Mouse (Mus musculus): ENCODE results near the gene Vmn1r4. TPM values are rescaled to one million over a fixed set of nuclear protein-coding genes. Genes with fewer than 3 reads are reported as not detected.
A peak's percentile ranks its signal among the peaks of the same experiment; 100 is the strongest.

The Vmn1r4 gene
- total RNA-seq (2017): 1.1 and 1.4 TPM in 2 replicates

GRCm38 (mm10) chr6:56923726-56924707, at the start of gene Vmn1r4, which contains the start of gene Nt5c3:
Gene Vmn1r4, plus strand, starts transcription at chr6:56924015.
Gene Nt5c3, minus strand, starts transcription at chr6:56923932.
- peak; percentile 92 to 95 for ATAC-seq (replicated peaks in 1 of 2; ENCODE audit: insufficient read depth in 1 of 2, low FRiP score in 2 of 2, low TSS enrichment in 1 of 2, low read depth in 1 of 2, poor library complexity in 2 of 2, severe bottlenecking in 2 of 2)

GRCm38 (mm10) chr6:56876870-56877269, 46.9 kb upstream of the Vmn1r4 start:
- no peak for ATAC-seq (replicated peaks in 1 of 2; ENCODE audit: insufficient read depth in 1 of 2, low FRiP score in 2 of 2, low TSS enrichment in 1 of 2, low read depth in 1 of 2, poor library complexity in 2 of 2, severe bottlenecking in 2 of 2)

DNA sequence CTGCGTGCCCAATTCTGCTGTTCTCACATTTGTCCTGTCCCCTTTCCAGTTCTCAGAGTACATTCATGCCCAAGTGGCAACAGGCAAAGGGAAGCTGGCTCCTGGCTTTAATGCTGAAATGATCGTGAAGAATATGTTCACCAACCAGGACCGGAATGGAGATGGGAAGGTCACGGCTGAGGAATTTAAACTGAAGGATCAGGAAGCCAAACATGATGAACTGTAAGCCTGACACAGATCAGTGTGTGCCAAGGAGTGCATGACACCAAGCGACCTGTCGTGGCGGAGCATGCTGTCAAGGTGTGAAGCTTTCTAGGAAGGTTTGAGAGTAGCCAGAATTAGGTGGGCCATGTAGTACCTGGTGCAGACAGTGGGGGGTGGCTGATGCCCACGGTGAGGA, 45.8 kb upstream of the Vmn1r4 start:
- 0 out of 4 replicates have a peak, but pooled peaks of 1 of the 2 experiments have one; percentile 22 for ATAC-seq (replicated peaks in 1 of 2; ENCODE audit: insufficient read depth in 1 of 2, low FRiP score in 2 of 2, low TSS enrichment in 1 of 2, low read depth in 1 of 2, poor library complexity in 2 of 2, severe bottlenecking in 2 of 2)

- peak; percentile 76 to 95 for ATAC-seq (replicated peaks in 1 of 2; ENCODE audit: insufficient read depth in 1 of 2, low FRiP score in 2 of 2, low TSS enrichment in 1 of 2, low read depth in 1 of 2, poor library complexity in 2 of 2, severe bottlenecking in 2 of 2)
Measured at GRCm38 (mm10) chr6:56879352-56879955, 44.4 kb upstream of the Vmn1r4 start.

DNA sequence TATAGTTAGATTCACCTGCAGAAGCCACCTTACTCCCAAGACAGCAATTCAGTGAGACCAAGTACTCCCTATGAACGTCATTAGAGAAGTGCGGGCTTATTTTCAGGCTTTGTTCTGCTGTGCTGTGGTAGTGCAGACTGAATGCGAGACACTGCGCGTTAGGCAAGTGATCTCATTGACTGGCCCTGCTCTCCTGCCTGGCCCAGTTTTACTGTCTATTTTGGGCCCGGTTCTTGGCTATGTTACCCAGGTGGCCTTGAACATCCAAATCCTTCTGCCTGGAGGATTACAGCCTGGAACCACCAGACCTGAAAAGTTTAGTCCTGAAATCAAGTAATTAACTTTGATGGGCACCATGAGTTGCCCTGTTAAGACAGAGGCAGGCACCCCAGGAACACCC, 35.3 kb upstream of the Vmn1r4 start:
- ATAC-seq (replicated peaks in 1 of 2; ENCODE audit: insufficient read depth in 1 of 2, low FRiP score in 2 of 2, low TSS enrichment in 1 of 2, low read depth in 1 of 2, poor library complexity in 2 of 2, severe bottlenecking in 2 of 2): no peak

GRCm38 (mm10) chr6:56890762-56891161, 33.1 kb upstream of the Vmn1r4 start:
- peak in 1 of 2 experiments; percentile 32; a peak in 1 of 4 replicates for ATAC-seq (replicated peaks in 1 of 2; ENCODE audit: insufficient read depth in 1 of 2, low FRiP score in 2 of 2, low TSS enrichment in 1 of 2, low read depth in 1 of 2, poor library complexity in 2 of 2, severe bottlenecking in 2 of 2)

- ATAC-seq (replicated peaks in 1 of 2; ENCODE audit: insufficient read depth in 1 of 2, low FRiP score in 2 of 2, low TSS enrichment in 1 of 2, low read depth in 1 of 2, poor library complexity in 2 of 2, severe bottlenecking in 2 of 2): no peak
Measured at GRCm38 (mm10) chr6:56899601-56900000, 24.2 kb upstream of the Vmn1r4 start.

- no peak for ATAC-seq (replicated peaks in 1 of 2; ENCODE audit: insufficient read depth in 1 of 2, low FRiP score in 2 of 2, low TSS enrichment in 1 of 2, low read depth in 1 of 2, poor library complexity in 2 of 2, severe bottlenecking in 2 of 2)
Measured at GRCm38 (mm10) chr6:56901336-56901735, 22.5 kb upstream of the Vmn1r4 start.

GRCm38 (mm10) chr6:56901824-56902386, 21.9 kb upstream of the Vmn1r4 start:
- ATAC-seq (replicated peaks in 1 of 2; ENCODE audit: insufficient read depth in 1 of 2, low FRiP score in 2 of 2, low TSS enrichment in 1 of 2, low read depth in 1 of 2, poor library complexity in 2 of 2, severe bottlenecking in 2 of 2): peak; percentile 79 to 80

DNA sequence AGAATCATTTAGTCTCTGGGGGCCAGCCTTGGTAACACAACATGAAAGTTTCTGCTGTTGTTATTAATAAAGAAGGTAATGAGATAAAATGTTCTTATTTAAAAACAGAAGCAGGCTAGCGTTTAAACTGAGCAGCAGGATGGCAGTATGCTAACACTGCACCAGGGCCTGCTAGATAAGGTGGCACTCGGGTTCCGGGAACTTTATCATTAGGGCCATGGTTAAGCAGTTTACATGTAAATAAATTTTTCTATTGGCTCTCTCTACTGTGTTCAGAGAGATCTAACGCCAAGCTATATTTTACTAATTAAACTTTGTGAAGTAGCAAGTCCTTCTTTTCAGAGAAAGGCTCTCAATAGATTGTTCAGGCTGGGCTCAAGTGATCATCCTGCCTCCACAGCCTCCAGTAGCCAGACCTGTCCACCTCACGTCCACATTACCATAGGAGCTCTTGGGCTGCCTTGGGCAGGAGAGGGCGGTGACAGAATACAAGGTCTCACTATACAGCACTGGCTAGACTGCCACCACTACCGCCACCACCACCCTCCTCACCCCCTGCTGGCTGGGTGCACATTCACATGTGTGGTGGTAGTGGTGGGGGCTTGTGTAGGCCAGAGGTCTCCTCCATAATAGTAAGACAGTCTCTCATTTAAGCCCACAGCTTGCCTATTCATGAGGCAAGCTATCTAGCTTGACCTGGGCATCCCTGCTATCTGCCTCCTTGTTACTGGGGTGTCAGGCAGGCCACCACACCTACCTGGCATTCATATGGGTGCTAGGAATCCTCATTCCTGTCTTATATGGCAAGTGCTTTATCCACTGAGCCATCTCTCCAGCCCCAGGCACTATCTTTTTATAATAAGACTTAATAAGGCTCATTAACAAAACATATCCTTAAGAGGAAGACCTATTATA, 21.0 kb upstream of the Vmn1r4 start:
- ATAC-seq (replicated peaks in 1 of 2; ENCODE audit: insufficient read depth in 1 of 2, low FRiP score in 2 of 2, low TSS enrichment in 1 of 2, low read depth in 1 of 2, poor library complexity in 2 of 2, severe bottlenecking in 2 of 2): peak in 1 of 2 experiments; percentile 11; a peak in 1 of 4 replicates

- ATAC-seq (replicated peaks in 1 of 2; ENCODE audit: insufficient read depth in 1 of 2, low FRiP score in 2 of 2, low TSS enrichment in 1 of 2, low read depth in 1 of 2, poor library complexity in 2 of 2, severe bottlenecking in 2 of 2): no peak
Measured at GRCm38 (mm10) chr6:56903831-56904230, 20.0 kb upstream of the Vmn1r4 start.

DNA sequence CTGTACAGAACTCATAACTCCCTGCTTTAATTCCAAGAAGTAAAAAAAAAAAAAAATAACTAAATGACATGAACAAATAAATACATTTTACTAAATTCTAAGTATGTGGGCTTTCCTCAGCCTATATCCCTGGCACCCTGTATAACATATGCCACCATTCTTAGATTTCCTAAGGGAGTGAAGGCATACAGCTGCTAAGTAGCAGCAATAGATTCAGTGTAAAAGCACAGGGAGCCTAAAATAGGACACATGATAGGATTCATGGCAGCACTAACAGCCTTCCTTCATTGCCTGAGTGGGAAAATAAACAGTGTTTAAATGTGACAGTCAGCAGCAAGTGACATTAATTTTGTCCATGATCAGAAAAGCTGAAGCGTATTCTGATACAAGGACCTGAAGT, 19.5 kb upstream of the Vmn1r4 start:
- no peak for ATAC-seq (replicated peaks in 1 of 2; ENCODE audit: insufficient read depth in 1 of 2, low FRiP score in 2 of 2, low TSS enrichment in 1 of 2, low read depth in 1 of 2, poor library complexity in 2 of 2, severe bottlenecking in 2 of 2)

DNA sequence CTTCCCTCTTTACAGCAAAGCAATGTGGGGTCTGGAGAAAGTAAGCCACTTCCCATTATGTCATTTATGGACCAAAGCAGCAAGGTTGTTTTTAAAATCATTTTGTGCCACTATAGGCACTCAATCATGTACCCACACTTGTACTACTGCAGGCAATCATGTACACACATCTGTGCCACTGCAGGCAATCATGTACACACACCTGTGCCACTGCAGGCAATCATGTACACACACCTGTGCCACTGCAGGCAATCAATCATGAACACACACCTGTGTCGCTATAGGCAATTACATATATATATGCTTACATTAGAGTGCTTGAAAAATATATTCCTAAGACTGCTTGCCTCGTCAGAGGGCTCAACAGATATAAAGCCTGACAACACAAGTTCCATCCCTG, 18.8 kb upstream of the Vmn1r4 start:
- ATAC-seq (replicated peaks in 1 of 2; ENCODE audit: insufficient read depth in 1 of 2, low FRiP score in 2 of 2, low TSS enrichment in 1 of 2, low read depth in 1 of 2, poor library complexity in 2 of 2, severe bottlenecking in 2 of 2): no peak

DNA sequence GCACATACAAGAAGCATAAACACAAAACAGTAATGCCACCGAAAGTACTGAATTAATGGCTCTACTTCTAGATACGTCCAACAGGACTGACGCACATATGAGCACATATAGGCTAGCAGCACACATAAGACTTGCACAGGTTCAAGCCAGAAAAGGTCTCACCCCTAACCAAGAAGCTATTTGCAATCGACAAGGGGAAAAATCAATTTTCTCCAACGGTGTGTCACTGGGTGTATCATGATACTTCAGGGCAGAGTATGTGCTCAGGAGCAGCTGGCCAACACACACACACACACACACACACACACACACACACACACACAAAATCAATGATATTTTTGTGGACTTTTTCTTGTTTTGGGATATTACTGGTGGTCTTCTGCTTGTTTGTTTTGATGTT, 18.3 kb upstream of the Vmn1r4 start:
- no peak for ATAC-seq (replicated peaks in 1 of 2; ENCODE audit: insufficient read depth in 1 of 2, low FRiP score in 2 of 2, low TSS enrichment in 1 of 2, low read depth in 1 of 2, poor library complexity in 2 of 2, severe bottlenecking in 2 of 2)

- no peak for ATAC-seq (replicated peaks in 1 of 2; ENCODE audit: insufficient read depth in 1 of 2, low FRiP score in 2 of 2, low TSS enrichment in 1 of 2, low read depth in 1 of 2, poor library complexity in 2 of 2, severe bottlenecking in 2 of 2)
Measured at GRCm38 (mm10) chr6:56906121-56906846, 17.5 kb upstream of the Vmn1r4 start.

DNA sequence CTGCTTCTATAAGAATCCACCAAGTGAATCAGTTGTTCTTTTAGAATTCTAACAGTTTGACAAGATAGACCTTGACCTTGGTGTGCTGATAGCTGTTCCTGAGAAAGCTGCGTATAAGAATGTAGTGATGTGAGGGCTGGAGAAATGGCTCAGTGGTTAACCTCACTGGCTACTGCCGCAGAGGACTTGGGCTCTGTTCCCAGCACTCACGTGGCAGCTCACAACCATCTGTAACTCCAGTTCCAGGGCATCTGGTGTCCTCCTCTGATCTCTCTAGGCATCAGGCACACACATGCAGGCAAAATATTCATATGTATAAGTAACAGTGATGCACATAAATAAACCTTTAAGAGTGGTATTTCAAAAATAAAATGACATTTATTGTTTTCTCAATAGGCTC, 15.8 kb upstream of the Vmn1r4 start:
- no peak for ATAC-seq (replicated peaks in 1 of 2; ENCODE audit: insufficient read depth in 1 of 2, low FRiP score in 2 of 2, low TSS enrichment in 1 of 2, low read depth in 1 of 2, poor library complexity in 2 of 2, severe bottlenecking in 2 of 2)
